Mouse (Mus musculus) erythroblast, adult 5-6 weeks (primary cell): ENCODE measurements at regions not wholly inside any gene's neighbourhood (a gene's known extent, or its start where the extent isn't known, plus 50 kb on each side); places are given as distances from the start of the nearest gene placed in this dataset.

ENCODE experiments used
- ATAC-seq: replicated peaks from 2 replicates; pipeline ENCODE4 v1.8.0; 2016; ENCODE audit warnings: moderate number of reproducible peaks, mild to moderate bottlenecking, moderate TSS enrichment, inconsistent platforms; ENCODE audit not compliant: poor library complexity, low FRiP score, severe bottlenecking

GRCm38 (mm10) chr16:30460371-30460770, 54.6 kb upstream of the Atp13a3 start:
- no peak for ATAC-seq

- ATAC-seq = peak; percentile 63
Observed at GRCm38 (mm10) chr16:30457872-30458271, 52.1 kb upstream of the Atp13a3 start.

DNA sequence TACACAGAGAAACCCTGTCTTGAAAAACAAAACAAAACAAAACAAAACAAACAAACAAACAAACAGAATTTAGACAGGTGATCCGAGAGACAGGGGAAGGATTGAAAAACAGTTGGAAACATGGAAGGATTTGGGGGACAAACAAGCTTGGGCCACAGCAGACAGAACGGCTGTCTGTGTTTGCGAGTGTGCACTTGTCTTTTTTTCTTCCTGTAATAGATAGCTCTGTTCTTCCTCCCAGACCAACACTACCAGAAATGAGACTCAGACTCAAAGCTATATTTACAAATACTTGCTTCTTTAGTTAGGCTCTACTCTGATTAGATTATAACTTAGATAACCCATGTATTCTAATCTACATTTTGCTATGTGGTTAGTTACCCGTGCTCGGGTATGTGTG, 51.6 kb upstream of the Atp13a3 start:
- ATAC-seq = 0 out of 2 replicates have a peak, but pooled peaks have one; percentile 15

GRCm38 (mm10) chr16:30456687-30457086, 50.9 kb upstream of the Atp13a3 start:
- no peak for ATAC-seq
